Mouse (Mus musculus): ENCODE data around the gene Gm26620. TPM values are rescaled to one million over a fixed set of nuclear protein-coding genes. Genes with fewer than 3 reads are reported as not detected.
A peak's percentile ranks its signal among the peaks of the same experiment; 100 is the strongest.

Gm26620 gene
- total and polyA plus RNA-seq, 3 experiments: 0.52 to 4.2 (median 1.9) TPM

- dilution Hi-C loops (cut with MboI; ENCODE audit: extremely low pct_ligation_motif_present, extremely low pct_unique_long_range_greater_than_20kb, low sequenced_read_pairs) (no loop called here), in situ Hi-C loops (cut with MboI; ENCODE audit: low pct_ligation_motif_present, low pct_unique_long_range_greater_than_20kb, low sequenced_read_pairs) (no loop called here)
- DNase-seq (ENCODE audit: extremely low read depth): no peak
- no peaks in the 10 kb centered on the region for H3K9me3 ChIP-seq (replicated peaks; ENCODE audit: low read length)
- no peaks in the 10 kb centered on the region; the same call in 1 of the 2 replicates for H3K79me2 ChIP-seq (replicated peaks; ENCODE audit: control insufficient read depth, extremely low read depth, insufficient read depth, poor library complexity, severe bottlenecking)
- peak overlapping the region; percentile 53; the same call in 1 of the 2 replicates for H3K27ac ChIP-seq (ENCODE audit: insufficient read depth, low read depth)
- H3K9ac ChIP-seq (ENCODE audit: insufficient read depth, low read depth): peak overlapping the region; percentile 4; the same call in 1 of the 2 replicates
- no peaks in the 10 kb centered on the region for H3K27me3 ChIP-seq (replicated peaks)
- H3K4me2 ChIP-seq (ENCODE audit: insufficient read depth, low read depth, poor library complexity, severe bottlenecking): no peak overlapping the region
- TF ChIP-seq SIN3A (IDR thresholded peaks at IDR 0.05; ENCODE audit: low read length): no peak
- no peak for TF ChIP-seq MAFK (IDR thresholded peaks at IDR 0.05; ENCODE audit: insufficient replicate concordance, low read length)
- TF ChIP-seq BHLHE40 (IDR thresholded peaks at IDR 0.05; ENCODE audit: low read depth, low read length): no peak
- TF ChIP-seq ZNF384 (IDR thresholded peaks at IDR 0.05; ENCODE audit: low read depth, low read length): no peak
- no peak for TF ChIP-seq GABPA (IDR thresholded peaks at IDR 0.05; ENCODE audit: insufficient replicate concordance, low read depth, low read length)
- TF ChIP-seq POLR2AphosphoS2 (IDR thresholded peaks at IDR 0.05; ENCODE audit: low read depth, low read length): no peak
- TF ChIP-seq CHD1 (IDR thresholded peaks at IDR 0.05; ENCODE audit: low read depth, low read length): no peak
- no peak for TF ChIP-seq MYC (IDR thresholded peaks at IDR 0.05; ENCODE audit: low read depth, low read length)
- no peak for TF ChIP-seq RCOR1 (conservative IDR thresholded peaks at IDR 0.05; ENCODE audit: low read depth, low read length)
- H3K4me3 ChIP-seq (replicated peaks in 1 of 3; ENCODE audit: low read depth in 2 of 3, low read length in 2 of 3, poor library complexity in 1 of 3): no peak overlapping the region
- peaks cover 16 to 78% of the 10 kb centered on the region in 2 experiments for H3K4me1 ChIP-seq (ENCODE audit: control insufficient read depth in 1 of 2, insufficient read depth in 2 of 2)
- no peaks in the 10 kb centered on the region for H3K36me3 ChIP-seq (replicated peaks in 1 of 2; ENCODE audit: control insufficient read depth in 1 of 2, insufficient read depth in 1 of 2, low read length in 1 of 2)
These were observed 44.4 kb downstream of the Gm26620 start for GRCm38 (mm10) chr1:170929245-170929644.

- no peaks in the 10 kb centered on the region for H3K27me3 ChIP-seq (replicated peaks)
- peaks cover 4% of the 10 kb centered on the region for H3K9me3 ChIP-seq (replicated peaks; ENCODE audit: low read length)
- no peak overlapping the region for H3K4me2 ChIP-seq (ENCODE audit: insufficient read depth, low read depth, poor library complexity, severe bottlenecking)
- H3K9ac ChIP-seq (ENCODE audit: insufficient read depth, low read depth): no peak overlapping the region
- no peaks in the 10 kb centered on the region for H3K36me3 ChIP-seq (replicated peaks in 1 of 2; ENCODE audit: control insufficient read depth in 1 of 2, insufficient read depth in 1 of 2, low read length in 1 of 2)
- peaks cover 14 to 66% of the 10 kb centered on the region in 2 experiments for H3K4me1 ChIP-seq (ENCODE audit: control insufficient read depth in 1 of 2, insufficient read depth in 2 of 2)
- no peak overlapping the region for H3K4me3 ChIP-seq (replicated peaks in 1 of 3; ENCODE audit: low read depth in 2 of 3, low read length in 2 of 3, poor library complexity in 1 of 3)
- no peak for DNase-seq (ENCODE audit: extremely low read depth)
- no peaks in the 10 kb centered on the region for H3K79me2 ChIP-seq (replicated peaks; ENCODE audit: control insufficient read depth, extremely low read depth, insufficient read depth, poor library complexity, severe bottlenecking)
- dilution Hi-C loops (cut with MboI; ENCODE audit: extremely low pct_ligation_motif_present, extremely low pct_unique_long_range_greater_than_20kb, low sequenced_read_pairs) (no loop called here), in situ Hi-C loops (cut with MboI; ENCODE audit: low pct_ligation_motif_present, low pct_unique_long_range_greater_than_20kb, low sequenced_read_pairs) (no loop called here)
- no peak overlapping the region for H3K27ac ChIP-seq (ENCODE audit: insufficient read depth, low read depth)
- TF ChIP-seq RAD21 (IDR thresholded peaks at IDR 0.05; ENCODE audit: low read depth, low read length) (no peak), IRF4 (IDR thresholded peaks at IDR 0.05; ENCODE audit: low read depth, low read length) (0 out of 2 replicates have a peak, but pooled peaks have one; percentile 8)
These were observed 47.2 kb downstream of the Gm26620 start for GRCm38 (mm10) chr1:170932043-170932442.

GRCm38 (mm10) chr1:170933386-170933920, 48.6 kb downstream of the Gm26620 start:
- dilution Hi-C loops (cut with MboI; ENCODE audit: extremely low pct_ligation_motif_present, extremely low pct_unique_long_range_greater_than_20kb, low sequenced_read_pairs): no loop called here
- Histone ChIP-seq H3K9ac (ENCODE audit: insufficient read depth, low read depth) (no peak overlapping the region), H3K27ac (ENCODE audit: insufficient read depth, low read depth) (no peak overlapping the region), H3K4me2 (ENCODE audit: insufficient read depth, low read depth, poor library complexity, severe bottlenecking) (no peak overlapping the region), H3K4me1 (ENCODE audit: control insufficient read depth in 1 of 2, insufficient read depth in 2 of 2) (peaks cover 4 to 52% of the 10 kb centered on the region in 2 experiments), H3K4me3 (replicated peaks in 1 of 3; ENCODE audit: low read depth in 2 of 3, low read length in 2 of 3, poor library complexity in 1 of 3) (no peak overlapping the region), H3K9me3 (replicated peaks; ENCODE audit: low read length) (peaks cover 4% of the 10 kb centered on the region), H3K27me3 (replicated peaks) (no peaks in the 10 kb centered on the region), H3K36me3 (replicated peaks in 1 of 2; ENCODE audit: control insufficient read depth in 1 of 2, insufficient read depth in 1 of 2, low read length in 1 of 2) (no peaks in the 10 kb centered on the region), H3K79me2 (replicated peaks; ENCODE audit: control insufficient read depth, extremely low read depth, insufficient read depth, poor library complexity, severe bottlenecking) (no peaks in the 10 kb centered on the region)
- in situ Hi-C loops (cut with MboI; ENCODE audit: low pct_ligation_motif_present, low pct_unique_long_range_greater_than_20kb, low sequenced_read_pairs): no loop called here
- DNase-seq (ENCODE audit: extremely low read depth): no peak
- no peak for TF ChIP-seq HCFC1 (IDR thresholded peaks at IDR 0.05; ENCODE audit: low read depth, low read length)
- TF ChIP-seq TCF12 (IDR thresholded peaks at IDR 0.05; ENCODE audit: low read depth, low read length): no peak
- TF ChIP-seq SIN3A (IDR thresholded peaks at IDR 0.05; ENCODE audit: low read length): no peak
- TF ChIP-seq E2F4 (IDR thresholded peaks at IDR 0.05; ENCODE audit: insufficient replicate concordance, low read depth, low read length): no peak
- TF ChIP-seq PAX5 (IDR thresholded peaks at IDR 0.05; ENCODE audit: low read length): no peak
- no peak for TF ChIP-seq MAZ (IDR thresholded peaks at IDR 0.05; ENCODE audit: low read depth, low read length)
- TF ChIP-seq GABPA (IDR thresholded peaks at IDR 0.05; ENCODE audit: insufficient replicate concordance, low read depth, low read length): no peak
- no peak for TF ChIP-seq MYC (IDR thresholded peaks at IDR 0.05; ENCODE audit: low read depth, low read length)
- no peak for TF ChIP-seq CHD2 (IDR thresholded peaks at IDR 0.05; ENCODE audit: low read length)
- no peak for TF ChIP-seq BHLHE40 (IDR thresholded peaks at IDR 0.05; ENCODE audit: low read depth, low read length)
- no peak for TF ChIP-seq USF2 (conservative IDR thresholded peaks at IDR 0.05; ENCODE audit: low read depth, low read length)
- no peak for TF ChIP-seq ZC3H11A (IDR thresholded peaks at IDR 0.05; ENCODE audit: low read depth, low read length)
- no peak for TF ChIP-seq RAD21 (IDR thresholded peaks at IDR 0.05; ENCODE audit: low read depth, low read length)
- no peak for TF ChIP-seq IRF4 (IDR thresholded peaks at IDR 0.05; ENCODE audit: low read depth, low read length)
- TF ChIP-seq ZKSCAN1 (IDR thresholded peaks at IDR 0.05; ENCODE audit: borderline replicate concordance, low read depth, low read length): no peak
- no peak for TF ChIP-seq MAX (IDR thresholded peaks at IDR 0.05; ENCODE audit: low read length)

Measured in CH12.LX (cell line).